Mouse (Mus musculus): Measurements from ENCODE around the gene Cacna1d. TPM values are rescaled to one million over a fixed set of nuclear protein-coding genes. Genes with fewer than 3 reads are reported as not detected.

Gene Cacna1d
- total and polyA plus RNA-seq, 3 experiments: 0.04 to 0.30 (median 0.22) TPM

DNA sequence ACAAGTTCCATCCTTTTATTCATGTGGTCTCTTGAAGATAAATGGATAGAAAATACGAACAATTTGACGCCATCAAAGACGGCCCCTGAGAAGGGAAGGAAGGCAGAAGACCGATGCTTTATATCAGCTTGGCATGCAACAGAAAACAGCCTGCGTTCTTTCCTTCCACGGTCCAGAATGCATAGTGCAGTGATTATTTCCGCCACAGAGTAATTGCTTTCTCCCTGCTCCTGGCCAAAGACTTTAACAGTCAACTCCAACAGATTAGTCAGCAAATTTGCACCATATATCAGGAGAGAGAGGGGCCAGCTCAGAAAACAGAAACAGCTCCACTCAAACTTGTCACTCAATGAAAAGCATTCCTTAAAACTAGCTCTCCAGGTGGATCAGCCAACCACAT, 71.8 kb downstream of the Cacna1d start:
- Histone ChIP-seq H3K36me3 (replicated peaks) (no peaks in the 10 kb centered on the region), H3K27me3 (ENCODE audit: insufficient read depth, low read length) (peaks cover 6% of the 10 kb centered on the region; the same call in 1 of the 2 replicates), H3K4me3 (ENCODE audit: low read depth, low read length) (no peak overlapping the region), H3K9me3 (replicated peaks) (no peaks in the 10 kb centered on the region), H3K4me1 (ENCODE audit: insufficient read depth, low read depth, low read length) (no peaks in the 10 kb centered on the region)
- TF ChIP-seq GATA2 (IDR thresholded peaks at IDR 0.05; ENCODE audit: borderline replicate concordance, low read depth, low read length) (no peak), GATA1 (IDR thresholded peaks at IDR 0.05; ENCODE audit: borderline replicate concordance, low read length) (no peak), CTCF (IDR thresholded peaks at IDR 0.05; ENCODE audit: low read depth, low read length) (no peak), POLR2AphosphoS5 (IDR thresholded peaks at IDR 0.05; ENCODE audit: insufficient replicate concordance, low read depth, low read length) (no peak), TAL1 (conservative IDR thresholded peaks at IDR 0.05; ENCODE audit: low read depth, low read length) (no peak)
- no peak for ATAC-seq (ENCODE audit: extremely low read depth, insufficient number of reproducible peaks, low FRiP score, poor library complexity, severe bottlenecking)
- no peak for DNase-seq (ENCODE audit: low spot score)

- DNase-seq (ENCODE audit: low spot score): no peak
- peaks cover 6% of the 10 kb centered on the region; the same call in 1 of the 2 replicates for H3K27me3 ChIP-seq (ENCODE audit: insufficient read depth, low read length)
- TF ChIP-seq GATA1 (IDR thresholded peaks at IDR 0.05; ENCODE audit: borderline replicate concordance, low read length) (no peak), CTCF (IDR thresholded peaks at IDR 0.05; ENCODE audit: low read depth, low read length) (no peak), TAL1 (conservative IDR thresholded peaks at IDR 0.05; ENCODE audit: low read depth, low read length) (no peak), POLR2AphosphoS5 (IDR thresholded peaks at IDR 0.05; ENCODE audit: insufficient replicate concordance, low read depth, low read length) (no peak), GATA2 (IDR thresholded peaks at IDR 0.05; ENCODE audit: borderline replicate concordance, low read depth, low read length) (no peak)
- no peaks in the 10 kb centered on the region for H3K36me3 ChIP-seq (replicated peaks)
- ATAC-seq (ENCODE audit: extremely low read depth, insufficient number of reproducible peaks, low FRiP score, poor library complexity, severe bottlenecking): no peak
- no peaks in the 10 kb centered on the region for H3K9me3 ChIP-seq (replicated peaks)
- no peak overlapping the region for H3K4me3 ChIP-seq (ENCODE audit: low read depth, low read length)
- H3K4me1 ChIP-seq (ENCODE audit: insufficient read depth, low read depth, low read length): no peaks in the 10 kb centered on the region
Observed at GRCm38 (mm10) chr14:30419046-30419445, 72.2 kb downstream of the Cacna1d start.

- H3K36me3 ChIP-seq (replicated peaks): no peaks in the 10 kb centered on the region
- peaks cover under 1% of the 10 kb centered on the region; the same call in 1 of the 2 replicates for H3K27me3 ChIP-seq (ENCODE audit: insufficient read depth, low read length)
- no peaks in the 10 kb centered on the region for H3K4me1 ChIP-seq (ENCODE audit: insufficient read depth, low read depth, low read length)
- TF ChIP-seq GATA1 (IDR thresholded peaks at IDR 0.05; ENCODE audit: borderline replicate concordance, low read length): no peak
- no peak for TF ChIP-seq GATA2 (IDR thresholded peaks at IDR 0.05; ENCODE audit: borderline replicate concordance, low read depth, low read length)
- no peak for TF ChIP-seq POLR2AphosphoS5 (IDR thresholded peaks at IDR 0.05; ENCODE audit: insufficient replicate concordance, low read depth, low read length)
- TF ChIP-seq TAL1 (conservative IDR thresholded peaks at IDR 0.05; ENCODE audit: low read depth, low read length): no peak
- TF ChIP-seq CTCF (IDR thresholded peaks at IDR 0.05; ENCODE audit: low read depth, low read length): no peak
- no peak for DNase-seq (ENCODE audit: low spot score)
- H3K9me3 ChIP-seq (replicated peaks): no peaks in the 10 kb centered on the region
- H3K4me3 ChIP-seq (ENCODE audit: low read depth, low read length): no peak overlapping the region
- ATAC-seq (ENCODE audit: extremely low read depth, insufficient number of reproducible peaks, low FRiP score, poor library complexity, severe bottlenecking): no peak
Observed at GRCm38 (mm10) chr14:30415830-30416229, 75.4 kb downstream of the Cacna1d start.

GRCm38 (mm10) chr14:30414131-30414530, 77.1 kb downstream of the Cacna1d start:
- ATAC-seq (ENCODE audit: extremely low read depth, insufficient number of reproducible peaks, low FRiP score, poor library complexity, severe bottlenecking): no peak
- DNase-seq (ENCODE audit: low spot score): no peak
- Histone ChIP-seq H3K4me1 (ENCODE audit: insufficient read depth, low read depth, low read length) (no peaks in the 10 kb centered on the region), H3K36me3 (replicated peaks) (no peaks in the 10 kb centered on the region), H3K9me3 (replicated peaks) (no peaks in the 10 kb centered on the region), H3K27me3 (ENCODE audit: insufficient read depth, low read length) (no peaks in the 10 kb centered on the region; the same call in 1 of the 2 replicates), H3K4me3 (ENCODE audit: low read depth, low read length) (no peak overlapping the region)
- TF ChIP-seq GATA2 (IDR thresholded peaks at IDR 0.05; ENCODE audit: borderline replicate concordance, low read depth, low read length): no peak
- TF ChIP-seq CTCF (IDR thresholded peaks at IDR 0.05; ENCODE audit: low read depth, low read length): no peak
- no peak for TF ChIP-seq GATA1 (IDR thresholded peaks at IDR 0.05; ENCODE audit: borderline replicate concordance, low read length)
- TF ChIP-seq POLR2AphosphoS5 (IDR thresholded peaks at IDR 0.05; ENCODE audit: insufficient replicate concordance, low read depth, low read length): no peak
- no peak for TF ChIP-seq TAL1 (conservative IDR thresholded peaks at IDR 0.05; ENCODE audit: low read depth, low read length)

DNA sequence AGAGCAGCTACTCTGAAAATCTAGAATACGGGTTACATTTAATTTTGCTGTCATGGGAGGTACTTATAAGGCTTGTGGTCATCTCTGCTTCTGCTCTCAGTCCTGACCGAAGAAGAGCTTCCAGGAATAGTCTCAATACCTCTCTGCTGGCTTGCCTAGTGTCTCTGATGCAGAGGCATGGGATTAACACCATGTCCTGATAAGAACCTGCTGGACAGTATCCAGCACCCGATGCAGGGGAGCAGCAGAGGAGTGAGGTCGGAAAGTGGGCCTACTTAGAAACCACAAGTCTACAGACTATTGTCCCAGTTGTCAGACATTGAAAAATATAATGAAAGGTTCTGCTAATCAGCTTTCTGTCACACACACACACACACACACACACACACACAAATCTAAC, 81.9 kb downstream of the Cacna1d start:
- TF ChIP-seq CTCF (IDR thresholded peaks at IDR 0.05; ENCODE audit: low read depth, low read length) (no peak), POLR2AphosphoS5 (IDR thresholded peaks at IDR 0.05; ENCODE audit: insufficient replicate concordance, low read depth, low read length) (no peak), TAL1 (conservative IDR thresholded peaks at IDR 0.05; ENCODE audit: low read depth, low read length) (no peak), GATA1 (IDR thresholded peaks at IDR 0.05; ENCODE audit: borderline replicate concordance, low read length) (no peak), GATA2 (IDR thresholded peaks at IDR 0.05; ENCODE audit: borderline replicate concordance, low read depth, low read length) (no peak)
- no peak for ATAC-seq (ENCODE audit: extremely low read depth, insufficient number of reproducible peaks, low FRiP score, poor library complexity, severe bottlenecking)
- Histone ChIP-seq H3K4me1 (ENCODE audit: insufficient read depth, low read depth, low read length) (no peaks in the 10 kb centered on the region), H3K9me3 (replicated peaks) (no peaks in the 10 kb centered on the region), H3K36me3 (replicated peaks) (no peaks in the 10 kb centered on the region), H3K4me3 (ENCODE audit: low read depth, low read length) (no peak overlapping the region), H3K27me3 (ENCODE audit: insufficient read depth, low read length) (0 out of 2 replicates have a peak, but pooled peaks cover 2% of the 10 kb centered on the region)
- no peak for DNase-seq (ENCODE audit: low spot score)

DNA sequence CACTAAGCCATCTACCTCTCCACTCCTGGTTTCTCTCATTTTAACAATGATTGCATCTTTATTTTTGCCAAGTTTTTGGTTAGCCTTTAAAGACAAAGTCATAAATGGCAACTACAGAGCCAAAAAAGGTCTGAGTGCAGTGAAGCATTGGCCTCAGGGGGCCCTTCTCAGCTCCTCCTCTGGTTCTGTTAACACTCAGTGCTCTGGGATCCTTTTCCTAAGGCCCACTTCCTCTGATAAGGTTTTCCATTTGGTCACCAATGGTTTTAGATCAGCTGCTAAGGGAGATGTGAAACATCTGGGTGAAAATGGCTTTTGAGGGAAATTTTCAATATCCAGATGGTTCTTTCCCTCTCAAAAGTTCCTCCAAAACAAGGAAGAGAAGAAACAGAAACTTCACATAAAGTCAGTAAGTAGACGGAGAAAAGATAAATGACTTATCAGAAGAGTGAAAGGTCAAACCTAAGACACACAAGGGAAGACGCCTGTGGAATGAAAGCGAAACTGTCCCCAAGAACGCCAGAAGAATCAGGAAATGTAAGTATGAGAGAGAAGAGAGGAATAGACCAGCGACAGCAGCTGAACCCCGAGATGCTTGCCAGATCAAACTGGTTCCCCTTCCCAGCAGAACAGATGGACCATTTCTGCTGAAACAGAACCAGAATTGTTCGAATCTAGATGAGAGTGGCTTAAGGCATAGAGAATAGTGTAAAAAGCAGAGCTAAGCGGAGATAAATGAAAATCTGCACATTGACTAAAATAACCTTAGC, 85.6 kb downstream of the Cacna1d start:
- H3K9me3 ChIP-seq (replicated peaks): no peaks in the 10 kb centered on the region
- H3K4me1 ChIP-seq (ENCODE audit: insufficient read depth, low read depth, low read length): no peaks in the 10 kb centered on the region
- no peak for TF ChIP-seq GATA1 (IDR thresholded peaks at IDR 0.05; ENCODE audit: borderline replicate concordance, low read length)
- TF ChIP-seq POLR2AphosphoS5 (IDR thresholded peaks at IDR 0.05; ENCODE audit: insufficient replicate concordance, low read depth, low read length): no peak
- TF ChIP-seq TAL1 (conservative IDR thresholded peaks at IDR 0.05; ENCODE audit: low read depth, low read length): no peak
- TF ChIP-seq GATA2 (IDR thresholded peaks at IDR 0.05; ENCODE audit: borderline replicate concordance, low read depth, low read length): no peak
- no peak for TF ChIP-seq CTCF (IDR thresholded peaks at IDR 0.05; ENCODE audit: low read depth, low read length)
- DNase-seq (ENCODE audit: low spot score) (no peak), ATAC-seq (ENCODE audit: extremely low read depth, insufficient number of reproducible peaks, low FRiP score, poor library complexity, severe bottlenecking) (no peak)
- H3K36me3 ChIP-seq (replicated peaks): no peaks in the 10 kb centered on the region
- 0 out of 2 replicates have a peak, but pooled peaks cover 2% of the 10 kb centered on the region for H3K27me3 ChIP-seq (ENCODE audit: insufficient read depth, low read length)
- no peak overlapping the region for H3K4me3 ChIP-seq (ENCODE audit: low read depth, low read length)

Data from G1E (cell line).